Mouse (Mus musculus): ENCODE measurements around the gene Gsto2.
A peak's percentile ranks its signal among the peaks of the same experiment; 100 is the strongest.

Gene Gsto2

GRCm38 (mm10) chr19:47929043-47929442 lies 63.7 kb downstream of the Gsto2 start:
- DNase-seq, result no peak

- peak; percentile 77 for DNase-seq
These were observed 66.8 kb downstream of the Gsto2 start for GRCm38 (mm10) chr19:47931982-47932638.

GRCm38 (mm10) chr19:47934146-47934545 lies 68.8 kb downstream of the Gsto2 start:
- DNase-seq, result no peak

GRCm38 (mm10) chr19:47934636-47935238 lies 69.4 kb downstream of the Gsto2 start:
- DNase-seq, result no peak

GRCm38 (mm10) chr19:47935530-47935929 lies 70.2 kb downstream of the Gsto2 start:
- DNase-seq, result no peak

Measured in retina, postnatal 1 day (tissue).